Mouse (Mus musculus) heart, postnatal 0 days (tissue): ENCODE measurements around the gene Clp1.

Experiments
- CTCF ChIP-seq: IDR thresholded peaks from 2 replicates; pipeline ENCODE4 v1.5.1; 2016; ENCODE audit warnings: antibody characterized with exemption, control low read depth, low read depth
- EP300 ChIP-seq: IDR thresholded peaks from 2 replicates; pipeline ENCODE4 v1.6.1; 2016; ENCODE audit warnings: antibody characterized with exemption, low read depth

DNA sequence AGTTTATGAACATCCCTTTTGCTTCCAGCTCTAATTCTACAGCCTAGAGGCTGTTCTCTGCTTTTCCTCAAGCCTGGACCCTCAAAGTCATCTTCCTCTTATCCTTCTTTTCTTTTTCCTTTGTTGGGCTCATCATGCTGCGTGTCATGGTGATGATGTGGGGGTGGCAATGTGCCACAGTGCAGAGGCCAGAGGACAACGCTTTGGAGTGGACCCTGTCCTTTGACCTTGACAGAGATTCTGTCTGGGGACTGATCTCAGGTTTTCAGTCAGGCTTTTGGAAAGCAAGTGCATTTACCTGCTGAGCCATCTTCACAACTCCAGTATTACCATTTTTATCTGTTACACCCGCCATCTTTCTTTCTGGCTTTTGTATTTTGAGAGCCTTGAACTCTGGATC, 4.1 kb upstream of the Clp1 start:
- TF ChIP-seq CTCF (no peak), EP300 (no peak)
